Mouse (Mus musculus) olfactory bulb, adult 2 months (tissue): ENCODE results near the gene Med25.

Experiments used
- CTCF ChIP-seq: fragments of 200-500 bp; IDR thresholded peaks from 2 replicates; pipeline ENCODE4 v1.5.1; 2012; ENCODE audit warnings: low read depth, mild to moderate bottlenecking, low read length, moderate library complexity; ENCODE audit not compliant: insufficient read depth
- POLR2A ChIP-seq: fragments of 200-500 bp; IDR thresholded peaks from 2 replicates; pipeline ENCODE4 v1.6.1; 2012; ENCODE audit warnings: mild to moderate bottlenecking, low read depth, low read length, moderate library complexity; ENCODE audit not compliant: insufficient read depth

- no peak for TF ChIP-seq POLR2A
- TF ChIP-seq CTCF: no peak
Measured at GRCm38 (mm10) chr7:44826771-44827170, 65.7 kb downstream of the Med25 start.
